Mouse (Mus musculus) ES-E14 (cell line): ENCODE measurements at regions not wholly inside any gene's neighbourhood (a gene's known extent, or its start where the extent isn't known, plus 50 kb on each side); places are given as distances from the start of the nearest gene placed in this dataset.

Experiments used
- DNase-seq: peaks from one replicate; pipeline ENCODE4 v3.0.0-alpha.2; 2013; ENCODE audit warnings: low read depth, low spot score
- H3K27ac ChIP-seq: 2 replicates; pipeline ENCODE4 v1.5.1; 2012; ENCODE audit warnings: low read depth, mild to moderate bottlenecking, low read length, moderate library complexity, mixed read lengths; ENCODE audit not compliant: poor library complexity, insufficient read depth, severe bottlenecking
- H3K36me3 ChIP-seq: 2 replicates; pipeline ENCODE4 v1.6.1; 2012; ENCODE audit warnings: mild to moderate bottlenecking, low read length, moderate library complexity, mixed read lengths; ENCODE audit not compliant: control insufficient read depth, poor library complexity, insufficient read depth, severe bottlenecking
- H3K4me1 ChIP-seq, 2 experiments: fragments of 150-350 bp in 1 of 2; sonication (generic) in 1 of 2; 2 replicates each; pipeline ENCODE4 v1.6.1; 2012; ENCODE audit warnings: low read length in 2 of 2, mild to moderate bottlenecking in 1 of 2, mixed read lengths in 1 of 2; ENCODE audit not compliant: control insufficient read depth in 2 of 2, insufficient read depth in 2 of 2, poor library complexity in 1 of 2
- H3K4me3 ChIP-seq, 2 experiments: fragments of 150-350 bp in 1 of 2; sonication (generic) in 1 of 2; 2 replicates each; pipeline ENCODE4 v1.5.1; 2012; ENCODE audit warnings: low read length in 2 of 2, low read depth in 1 of 2, mild to moderate bottlenecking in 1 of 2, mixed read lengths in 1 of 2; ENCODE audit not compliant: insufficient read depth in 1 of 2, poor library complexity in 1 of 2, severe bottlenecking in 1 of 2
- H3K9ac ChIP-seq: 2 replicates; pipeline ENCODE4 v1.6.1; 2012; ENCODE audit warnings: low read depth, mild to moderate bottlenecking, low read length, mixed read lengths; ENCODE audit not compliant: poor library complexity, insufficient read depth, severe bottlenecking
- H3K9me3 ChIP-seq: fragments of 150-350 bp; sonication (generic); 2 replicates; pipeline ENCODE4 v1.6.1; 2012; ENCODE audit warnings: low read depth, mild to moderate bottlenecking, low read length; ENCODE audit not compliant: control insufficient read depth, insufficient read depth
- CHD2 ChIP-seq: IDR thresholded peaks from 2 replicates; pipeline ENCODE4 v1.6.1; 2014; ENCODE audit warnings: mild to moderate bottlenecking, low read depth, low read length, inconsistent platforms
- HCFC1 ChIP-seq: IDR thresholded peaks from 2 replicates; pipeline ENCODE4 v1.6.1; 2012; ENCODE audit warnings: low read length, inconsistent platforms, borderline replicate concordance; ENCODE audit not compliant: insufficient read depth
- MAFK ChIP-seq: IDR thresholded peaks from 2 replicates; pipeline ENCODE4 v1.6.1; 2014; ENCODE audit warnings: mild to moderate bottlenecking, low read depth, low read length, inconsistent platforms; ENCODE audit not compliant: insufficient read depth
- ZC3H11A ChIP-seq: IDR thresholded peaks from 2 replicates; pipeline ENCODE4 v1.6.1; 2012; ENCODE audit warnings: low read depth, mild to moderate bottlenecking, inconsistent platforms, low read length, borderline replicate concordance
- ZNF384 ChIP-seq: IDR thresholded peaks from 2 replicates; pipeline ENCODE4 v1.6.1; 2012; ENCODE audit warnings: low read depth, low read length, inconsistent platforms
- in situ Hi-C, 2 experiments: fragments of 600-800 bp; cut with MboI; formaldehyde crosslinking; loops; one replicate each; pipeline ENCODE4 v1.15.1; 2025; ENCODE audit warnings: low sequenced_read_pairs in 2 of 2, inconsistent platforms in 1 of 2; ENCODE audit not compliant: unreplicated experiment in 2 of 2

GRCm38 (mm10) chr14:64581705-64582104, 477.6 kb downstream of the Prss52 start:
- H3K36me3 ChIP-seq = no peaks in the 10 kb centered on the region
- H3K9ac ChIP-seq = no peak overlapping the region
- peaks cover 11 to 22% of the 10 kb centered on the region in 2 experiments; a peak in 3 of 4 replicates for H3K4me1 ChIP-seq
- DNase-seq = no peak
- TF ChIP-seq ZC3H11A (no peak), ZNF384 (no peak), MAFK (no peak), HCFC1 (no peak), CHD2 (no peak)
- no peak overlapping the region for H3K4me3 ChIP-seq
- no peaks in the 10 kb centered on the region for H3K9me3 ChIP-seq
- no peak overlapping the region for H3K27ac ChIP-seq
- in situ Hi-C loops = loop anchor here in 1 of 2 experiments (25.0 kb wide), 1 partner anchor 1344 kb away; no protein-coding TSS in a partner anchor

- Histone ChIP-seq H3K9me3 (no peaks in the 10 kb centered on the region), H3K27ac (no peak overlapping the region), H3K4me3 (no peak overlapping the region), H3K9ac (no peak overlapping the region), H3K36me3 (no peaks in the 10 kb centered on the region), H3K4me1 (peaks cover 11 to 22% of the 10 kb centered on the region in 2 experiments; a peak in 3 of 4 replicates)
- no peak for DNase-seq
- TF ChIP-seq HCFC1 = no peak
- no peak for TF ChIP-seq ZNF384
- no peak for TF ChIP-seq ZC3H11A
- no peak for TF ChIP-seq CHD2
- TF ChIP-seq MAFK = no peak
- in situ Hi-C loops = loop anchor here in 1 of 2 experiments (25.0 kb wide), 1 partner anchor 1346 kb away; no protein-coding TSS in a partner anchor
These were observed 478.7 kb downstream of the Prss52 start for GRCm38 (mm10) chr14:64582822-64583221.

- Histone ChIP-seq H3K4me3 (no peak overlapping the region), H3K9me3 (no peaks in the 10 kb centered on the region), H3K36me3 (no peaks in the 10 kb centered on the region), H3K27ac (no peak overlapping the region), H3K4me1 (peaks cover 11 to 24% of the 10 kb centered on the region in 2 experiments; a peak in 3 of 4 replicates), H3K9ac (no peak overlapping the region)
- in situ Hi-C loops = loop anchor here in 1 of 2 experiments (25.0 kb wide), 1 partner anchor 1347 kb away; no protein-coding TSS in a partner anchor
- TF ChIP-seq CHD2 (no peak), ZC3H11A (no peak), ZNF384 (no peak), MAFK (no peak), HCFC1 (no peak)
- DNase-seq = no peak
These were observed 480.1 kb downstream of the Prss52 start for GRCm38 (mm10) chr14:64584221-64584620.

- in situ Hi-C loops = loop anchor here in 1 of 2 experiments (25.0 kb wide), 1 partner anchor 1348 kb away; no protein-coding TSS in a partner anchor
- Histone ChIP-seq H3K4me3 (no peak overlapping the region), H3K27ac (no peak overlapping the region), H3K9ac (no peak overlapping the region), H3K4me1 (peaks cover 6 to 24% of the 10 kb centered on the region in 2 experiments; a peak in 3 of 4 replicates), H3K9me3 (no peaks in the 10 kb centered on the region), H3K36me3 (no peaks in the 10 kb centered on the region)
- no peak for TF ChIP-seq HCFC1
- no peak for TF ChIP-seq MAFK
- no peak for TF ChIP-seq ZNF384
- no peak for TF ChIP-seq ZC3H11A
- no peak for TF ChIP-seq CHD2
- DNase-seq = no peak
These were observed 481.0 kb downstream of the Prss52 start for GRCm38 (mm10) chr14:64585081-64585470.
